Mouse (Mus musculus) liver, embryonic 13.5 days (tissue): ENCODE data around the gene Arl6ip5. TPM values are rescaled to one million over a fixed set of nuclear protein-coding genes. Genes with fewer than 3 reads are reported as not detected.
A peak's percentile ranks its signal among the peaks of the same experiment; 100 is the strongest.

Experiments used
- ATAC-seq: fragments of 200-750 bp; cut with Nextera tagmentation; 2 replicates; pipeline ENCODE4 v1.8.0; 2017; ENCODE audit warnings: low read depth, mild to moderate bottlenecking, moderate number of reproducible peaks, moderate library complexity
- DNase-seq: peaks from one replicate; pipeline ENCODE4 v3.0.0; 2022
- H3K27ac ChIP-seq: fragments of 300-500 bp; sonication (generic); 2 replicates; pipeline ENCODE4 v1.5.1; 2015; ENCODE audit warnings: moderate library complexity, mild to moderate bottlenecking, inconsistent platforms
- H3K27me3 ChIP-seq: fragments of 300-500 bp; sonication (generic); 2 replicates; pipeline ENCODE4 v1.6.1; 2015; ENCODE audit warnings: mild to moderate bottlenecking, inconsistent platforms
- H3K36me3 ChIP-seq: fragments of 300-500 bp; sonication (generic); 2 replicates; pipeline ENCODE4 v1.6.1; 2015; ENCODE audit warnings: mild to moderate bottlenecking, inconsistent platforms
- H3K4me1 ChIP-seq: fragments of 300-500 bp; sonication (generic); replicated peaks from 2 replicates; pipeline ENCODE4 v1.6.1; 2015; ENCODE audit warnings: inconsistent platforms
- H3K4me2 ChIP-seq: fragments of 300-500 bp; sonication (generic); 2 replicates; pipeline ENCODE4 v1.6.1; 2015; ENCODE audit warnings: inconsistent platforms, mild to moderate bottlenecking, moderate library complexity
- H3K4me3 ChIP-seq: fragments of 300-500 bp; sonication (generic); replicated peaks from 2 replicates; pipeline ENCODE4 v1.5.1; 2015; ENCODE audit warnings: mild to moderate bottlenecking, inconsistent platforms
- H3K9ac ChIP-seq: fragments of 300-500 bp; sonication (generic); 2 replicates; pipeline ENCODE4 v1.6.1; 2015; ENCODE audit warnings: mild to moderate bottlenecking, inconsistent platforms
- H3K9me3 ChIP-seq: fragments of 300-500 bp; sonication (generic); replicated peaks from 2 replicates; pipeline ENCODE4 v1.6.1; 2016; ENCODE audit warnings: inconsistent platforms
- WGBS: fragments of 180-500 bp; shearing (Covaris S2); methylation state at CpG from one replicate; pipeline ENCODE4 v1.1.7; 2015; ENCODE audit not compliant: insufficient replicate concordance; 5-methylcytosine and 5-hydroxymethylcytosine counted together
- polyA plus RNA-seq: library from polyadenylated mRNA; unstranded; fragments of >200 nt; fragmentation: Nextera tagmentation; extraction: Ambion mirVana; gene quantifications from 2 replicates; pipeline ENCODE4 v1.2.1, GENCODE M21; 2015

Arl6ip5 gene
- polyA plus RNA-seq, 1 experiment from 2014 or later: 34.8 TPM

GRCm38 (mm10) chr6:97208406-97208805 is 2.1 kb upstream of the Arl6ip5 start:
- no peak overlapping the region for H3K4me3 ChIP-seq
- H3K9ac ChIP-seq: no peak overlapping the region
- H3K4me2 ChIP-seq: no peak overlapping the region
- DNase-seq: no peak
- no peak for ATAC-seq
- no peaks in the 10 kb centered on the region for H3K9me3 ChIP-seq
- H3K27me3 ChIP-seq: no peaks in the 10 kb centered on the region
- H3K36me3 ChIP-seq: no peaks in the 10 kb centered on the region
- 40% methylated on average over 3 of the region's 3 CpGs for WGBS
- H3K27ac ChIP-seq: peak overlapping the region; percentile 40; the same call in 1 of the 2 replicates
- H3K4me1 ChIP-seq: peaks cover 64% of the 10 kb centered on the region

- H3K9me3 ChIP-seq: no peaks in the 10 kb centered on the region
- no peaks in the 10 kb centered on the region for H3K36me3 ChIP-seq
- H3K4me3 ChIP-seq: no peak overlapping the region
- H3K4me1 ChIP-seq: peaks cover 66% of the 10 kb centered on the region
- DNase-seq: no peak
- H3K9ac ChIP-seq: no peak overlapping the region
- ATAC-seq: no peak
- WGBS: 52% methylated on average over 3 of the region's 3 CpGs
- H3K27ac ChIP-seq: no peak overlapping the region
- H3K27me3 ChIP-seq: no peaks in the 10 kb centered on the region
- no peak overlapping the region for H3K4me2 ChIP-seq
These were observed 1.3 kb upstream of the Arl6ip5 start for GRCm38 (mm10) chr6:97209201-97209600.

GRCm38 (mm10) chr6:97209751-97210150 is 738 bp upstream of the Arl6ip5 start:
- Histone ChIP-seq H3K27ac (peak overlapping the region; percentile 43), H3K4me1 (peaks cover 66% of the 10 kb centered on the region), H3K27me3 (no peaks in the 10 kb centered on the region), H3K36me3 (peaks cover 4% of the 10 kb centered on the region; the same call in 1 of the 2 replicates), H3K4me3 (0 out of 2 replicates have a peak overlapping the region, but pooled peaks have one; percentile 79), H3K9ac (no peak overlapping the region), H3K9me3 (no peaks in the 10 kb centered on the region), H3K4me2 (peak overlapping the region; percentile 88)
- 81% methylated on average over 4 of the region's 4 CpGs for WGBS
- DNase-seq (no peak), ATAC-seq (no peak)

- Histone ChIP-seq H3K4me2 (peak overlapping the region; percentile 88), H3K9ac (peak overlapping the region; percentile 91), H3K4me1 (peaks cover 69% of the 10 kb centered on the region), H3K27me3 (no peaks in the 10 kb centered on the region), H3K27ac (peak overlapping the region; percentile 83), H3K9me3 (no peaks in the 10 kb centered on the region), H3K4me3 (peak overlapping the region; percentile 79), H3K36me3 (peaks cover 10% of the 10 kb centered on the region)
- DNase-seq (peak; percentile 57), ATAC-seq (peak; percentile 86)
- WGBS: under 1% methylated on average over 22 of the region's 22 CpGs
These were observed 593 bp downstream of the Arl6ip5 start for GRCm38 (mm10) chr6:97210962-97211601.

GRCm38 (mm10) chr6:97211981-97212380 is 1.5 kb downstream of the Arl6ip5 start:
- Histone ChIP-seq H3K4me3 (peak overlapping the region; percentile 79), H3K27ac (peak overlapping the region; percentile 83), H3K9ac (peak overlapping the region; percentile 91), H3K36me3 (peaks cover 15% of the 10 kb centered on the region), H3K9me3 (no peaks in the 10 kb centered on the region), H3K27me3 (no peaks in the 10 kb centered on the region), H3K4me1 (peaks cover 65% of the 10 kb centered on the region), H3K4me2 (peak overlapping the region; percentile 88)
- DNase-seq: no peak
- 20% methylated on average over 12 of the region's 12 CpGs for WGBS
- 0 out of 2 replicates have a peak, but pooled peaks have one; percentile 22 for ATAC-seq

- WGBS: 75% methylated on average over 4 of the region's 4 CpGs
- Histone ChIP-seq H3K9ac (no peak overlapping the region), H3K4me1 (peaks cover 53% of the 10 kb centered on the region), H3K4me3 (no peak overlapping the region), H3K36me3 (peaks cover 15% of the 10 kb centered on the region), H3K27me3 (no peaks in the 10 kb centered on the region), H3K9me3 (no peaks in the 10 kb centered on the region), H3K4me2 (no peak overlapping the region), H3K27ac (0 out of 2 replicates have a peak overlapping the region, but pooled peaks have one; percentile 5)
- ATAC-seq (no peak), DNase-seq (no peak)
These were observed 5.8 kb downstream of the Arl6ip5 start for GRCm38 (mm10) chr6:97216154-97216821.

GRCm38 (mm10) chr6:97220672-97221071 is 10.2 kb downstream of the Arl6ip5 start:
- H3K4me2 ChIP-seq: no peak overlapping the region
- H3K36me3 ChIP-seq: peaks cover 9% of the 10 kb centered on the region
- H3K4me3 ChIP-seq: no peak overlapping the region
- ATAC-seq (no peak), DNase-seq (no peak)
- no peak overlapping the region for H3K9ac ChIP-seq
- H3K9me3 ChIP-seq: no peaks in the 10 kb centered on the region
- 65% methylated on average over 3 of the region's 5 CpGs for WGBS
- H3K27me3 ChIP-seq: no peaks in the 10 kb centered on the region
- H3K27ac ChIP-seq: no peak overlapping the region
- peaks cover 44% of the 10 kb centered on the region for H3K4me1 ChIP-seq

GRCm38 (mm10) chr6:97221205-97222025 is 10.9 kb downstream of the Arl6ip5 start:
- no peak for ATAC-seq
- Histone ChIP-seq H3K4me3 (no peak overlapping the region), H3K9ac (no peak overlapping the region), H3K27me3 (no peaks in the 10 kb centered on the region), H3K36me3 (peaks cover 9% of the 10 kb centered on the region), H3K4me1 (peaks cover 49% of the 10 kb centered on the region), H3K9me3 (no peaks in the 10 kb centered on the region), H3K27ac (no peak overlapping the region; the same call in 1 of the 2 replicates), H3K4me2 (peak overlapping the region; percentile 28)
- no peak for DNase-seq
- WGBS: 45% methylated on average over 15 of the region's 15 CpGs

- peaks cover 49% of the 10 kb centered on the region for H3K4me1 ChIP-seq
- no peak overlapping the region for H3K4me3 ChIP-seq
- WGBS: 30% methylated on average over 6 of the region's 6 CpGs
- H3K27ac ChIP-seq: peak overlapping the region; percentile 18; the same call in 1 of the 2 replicates
- H3K36me3 ChIP-seq: peaks cover 7% of the 10 kb centered on the region
- peak; percentile 55; the same call in 1 of the 2 replicates for ATAC-seq
- H3K9me3 ChIP-seq: no peaks in the 10 kb centered on the region
- 0 out of 2 replicates have a peak overlapping the region, but pooled peaks have one; percentile 19 for H3K9ac ChIP-seq
- H3K4me2 ChIP-seq: peak overlapping the region; percentile 28
- H3K27me3 ChIP-seq: no peaks in the 10 kb centered on the region
- no peak for DNase-seq
These were observed 11.8 kb downstream of the Arl6ip5 start for GRCm38 (mm10) chr6:97222321-97222720.

GRCm38 (mm10) chr6:97222931-97223467 is 12.5 kb downstream of the Arl6ip5 start:
- Histone ChIP-seq H3K9me3 (no peaks in the 10 kb centered on the region), H3K27me3 (no peaks in the 10 kb centered on the region), H3K4me2 (peak overlapping the region; percentile 36), H3K4me1 (peaks cover 49% of the 10 kb centered on the region), H3K36me3 (peaks cover 9% of the 10 kb centered on the region), H3K27ac (no peak overlapping the region), H3K9ac (no peak overlapping the region), H3K4me3 (no peak overlapping the region)
- ATAC-seq (peak; percentile 58), DNase-seq (no peak)
- 21% methylated on average over 5 of the region's 5 CpGs for WGBS

GRCm38 (mm10) chr6:97223566-97223965 is 13.1 kb downstream of the Arl6ip5 start:
- H3K9me3 ChIP-seq: no peaks in the 10 kb centered on the region
- H3K9ac ChIP-seq: no peak overlapping the region
- ATAC-seq (no peak), DNase-seq (no peak)
- no peak overlapping the region for H3K4me3 ChIP-seq
- no peak overlapping the region; the same call in 1 of the 2 replicates for H3K4me2 ChIP-seq
- WGBS: 46% methylated on average over 4 of the region's 4 CpGs
- H3K27me3 ChIP-seq: no peaks in the 10 kb centered on the region
- peaks cover 49% of the 10 kb centered on the region for H3K4me1 ChIP-seq
- no peak overlapping the region for H3K27ac ChIP-seq
- peaks cover 9% of the 10 kb centered on the region for H3K36me3 ChIP-seq
